Mouse (Mus musculus) cortical plate, adult 2 months (tissue): ENCODE data around the gene Mras.

Experiments used
- CTCF ChIP-seq: fragments of 200-500 bp; IDR thresholded peaks from 2 replicates; pipeline ENCODE4 v1.5.1; 2011; ENCODE audit warnings: mild to moderate bottlenecking, control low read depth, low read length; ENCODE audit not compliant: insufficient read depth; ENCODE audit errors: extremely low read depth
- POLR2A ChIP-seq: fragments of 200-500 bp; IDR thresholded peaks from 2 replicates; pipeline ENCODE4 v1.6.1; 2011; ENCODE audit warnings: mild to moderate bottlenecking, low read length, control low read depth; ENCODE audit not compliant: insufficient read depth; ENCODE audit errors: extremely low read depth

DNA sequence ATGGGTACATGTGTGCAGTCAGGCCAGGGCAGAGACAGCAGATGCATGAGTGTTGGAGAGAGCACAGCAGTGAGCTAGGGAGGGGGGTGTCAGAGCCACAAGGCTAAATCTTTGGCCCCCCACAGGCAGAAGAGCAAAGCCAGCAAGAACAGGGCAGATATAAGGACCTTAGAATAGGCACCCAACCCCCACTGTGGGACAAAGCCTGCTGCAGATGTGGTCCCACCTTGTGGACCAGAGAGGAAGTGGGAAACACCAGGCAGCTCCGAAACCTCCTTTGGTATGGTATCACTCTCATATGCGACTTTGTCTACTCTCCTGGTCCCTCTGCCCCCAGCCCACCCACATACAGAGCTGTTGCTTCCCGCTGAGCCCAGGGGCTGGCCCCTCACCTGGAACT lies 15.3 kb downstream of the Mras start:
- TF ChIP-seq POLR2A = no peak
- no peak for TF ChIP-seq CTCF
